Mouse (Mus musculus): Measurements from ENCODE around the gene Aplp2. TPM values are rescaled to one million over a fixed set of nuclear protein-coding genes. Genes with fewer than 3 reads are reported as not detected.

Aplp2 gene
- polyA plus RNA-seq, 1 experiment from 2014 or later: 451 TPM

GRCm38 (mm10) chr9:31247447-31248220 lies 36.0 kb upstream of the Aplp2 start:
- no peaks in the 10 kb centered on the region for H3K27me3 ChIP-seq (ENCODE audit: control insufficient read depth, insufficient read depth, low read length)
- H3K27ac ChIP-seq (ENCODE audit: low read depth, low read length): no peak overlapping the region
- H3K36me3 ChIP-seq (ENCODE audit: control insufficient read depth, insufficient read depth, low read length): no peaks in the 10 kb centered on the region
- no peaks in the 10 kb centered on the region for H3K4me1 ChIP-seq (ENCODE audit: control insufficient read depth, insufficient read depth, low read length)
- no peak overlapping the region for H3K4me3 ChIP-seq (ENCODE audit: low read depth, low read length)
- WGBS: 76% methylated on average over 8 of the region's 8 CpGs
- no peak overlapping the region for H3K4me2 ChIP-seq (ENCODE audit: low read depth, low read length)
- no peak for ATAC-seq (ENCODE audit: low read depth)
- no peak overlapping the region for H3K9ac ChIP-seq (replicated peaks; ENCODE audit: low read depth, low read length)
- no peaks in the 10 kb centered on the region for H3K9me3 ChIP-seq (ENCODE audit: control insufficient read depth, low read length)

GRCm38 (mm10) chr9:31246421-31246820 lies 34.8 kb upstream of the Aplp2 start:
- Histone ChIP-seq H3K4me2 (ENCODE audit: low read depth, low read length) (no peak overlapping the region), H3K9ac (replicated peaks; ENCODE audit: low read depth, low read length) (no peak overlapping the region), H3K4me1 (ENCODE audit: control insufficient read depth, insufficient read depth, low read length) (no peaks in the 10 kb centered on the region), H3K9me3 (ENCODE audit: control insufficient read depth, low read length) (no peaks in the 10 kb centered on the region), H3K27me3 (ENCODE audit: control insufficient read depth, insufficient read depth, low read length) (no peaks in the 10 kb centered on the region), H3K36me3 (ENCODE audit: control insufficient read depth, insufficient read depth, low read length) (no peaks in the 10 kb centered on the region), H3K27ac (ENCODE audit: low read depth, low read length) (no peak overlapping the region), H3K4me3 (ENCODE audit: low read depth, low read length) (no peak overlapping the region)
- 46% methylated on average over 6 of the region's 6 CpGs for WGBS
- no peak for ATAC-seq (ENCODE audit: low read depth)

GRCm38 (mm10) chr9:31245006-31245405 lies 33.4 kb upstream of the Aplp2 start:
- no peak for ATAC-seq (ENCODE audit: low read depth)
- Histone ChIP-seq H3K4me2 (ENCODE audit: low read depth, low read length) (no peak overlapping the region), H3K27me3 (ENCODE audit: control insufficient read depth, insufficient read depth, low read length) (no peaks in the 10 kb centered on the region), H3K27ac (ENCODE audit: low read depth, low read length) (no peak overlapping the region), H3K4me1 (ENCODE audit: control insufficient read depth, insufficient read depth, low read length) (no peaks in the 10 kb centered on the region), H3K9me3 (ENCODE audit: control insufficient read depth, low read length) (no peaks in the 10 kb centered on the region), H3K36me3 (ENCODE audit: control insufficient read depth, insufficient read depth, low read length) (no peaks in the 10 kb centered on the region), H3K4me3 (ENCODE audit: low read depth, low read length) (no peak overlapping the region), H3K9ac (replicated peaks; ENCODE audit: low read depth, low read length) (no peak overlapping the region)
- 86% methylated on average over 6 of the region's 6 CpGs for WGBS

DNA sequence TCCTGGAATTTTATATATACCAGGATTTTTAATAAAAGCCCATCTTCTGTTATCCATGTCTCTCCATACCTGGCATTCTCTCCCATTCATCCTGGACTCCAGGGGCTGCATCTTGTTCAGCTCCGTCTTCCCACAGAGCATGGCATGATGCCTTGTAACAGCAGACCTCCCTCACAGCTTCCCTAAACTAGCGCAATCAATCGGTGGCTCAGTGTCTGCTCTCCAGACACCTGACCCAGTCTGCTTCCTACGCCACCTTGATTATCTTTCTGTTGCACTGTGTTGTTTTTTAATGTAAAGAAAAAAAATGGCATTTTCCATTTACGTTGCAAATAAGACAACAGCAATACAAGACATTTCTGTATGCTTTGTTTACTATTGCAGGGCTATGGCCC lies 32.3 kb upstream of the Aplp2 start:
- Histone ChIP-seq H3K27me3 (ENCODE audit: control insufficient read depth, insufficient read depth, low read length) (no peaks in the 10 kb centered on the region), H3K9me3 (ENCODE audit: control insufficient read depth, low read length) (no peaks in the 10 kb centered on the region), H3K36me3 (ENCODE audit: control insufficient read depth, insufficient read depth, low read length) (no peaks in the 10 kb centered on the region), H3K27ac (ENCODE audit: low read depth, low read length) (no peak overlapping the region; the same call in 1 of the 2 replicates), H3K4me3 (ENCODE audit: low read depth, low read length) (no peak overlapping the region), H3K4me1 (ENCODE audit: control insufficient read depth, insufficient read depth, low read length) (no peaks in the 10 kb centered on the region), H3K4me2 (ENCODE audit: low read depth, low read length) (no peak overlapping the region), H3K9ac (replicated peaks; ENCODE audit: low read depth, low read length) (no peak overlapping the region)
- no peak for ATAC-seq (ENCODE audit: low read depth)
- 67% methylated on average over 5 of the region's 5 CpGs for WGBS

DNA sequence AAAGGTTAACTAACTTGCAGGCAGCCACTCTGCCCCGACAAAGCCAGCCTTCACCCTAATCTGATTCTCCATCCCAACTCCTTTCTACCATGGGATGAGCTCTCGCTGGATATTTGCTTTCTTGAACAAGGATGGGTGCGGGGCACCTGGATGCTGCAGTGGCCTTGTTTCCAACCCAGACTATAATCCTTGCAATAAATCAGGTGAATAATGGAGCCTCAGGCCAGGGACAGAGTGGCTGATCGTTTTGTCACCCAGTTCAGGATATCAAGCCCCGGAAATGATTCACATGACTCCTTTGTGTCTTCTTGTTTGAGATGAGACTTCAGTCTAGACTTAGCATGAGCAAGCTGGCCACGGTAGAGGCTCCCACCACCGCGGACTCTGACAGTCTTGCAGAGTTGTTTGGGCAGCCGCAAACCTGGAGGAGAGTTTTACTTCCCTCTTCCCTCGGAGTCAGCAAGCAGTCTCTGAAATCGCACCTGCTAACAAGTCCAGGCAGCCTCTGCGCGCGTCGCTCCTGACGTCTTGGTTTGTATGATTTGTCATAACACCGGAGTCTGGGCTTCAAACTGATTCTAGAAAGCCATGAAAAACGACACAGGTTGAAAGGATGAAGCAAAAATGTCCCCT lies 31.8 kb upstream of the Aplp2 start:
- Histone ChIP-seq H3K27ac (ENCODE audit: low read depth, low read length) (no peak overlapping the region; the same call in 1 of the 2 replicates), H3K9ac (replicated peaks; ENCODE audit: low read depth, low read length) (no peak overlapping the region), H3K27me3 (ENCODE audit: control insufficient read depth, insufficient read depth, low read length) (no peaks in the 10 kb centered on the region), H3K4me3 (ENCODE audit: low read depth, low read length) (no peak overlapping the region), H3K4me2 (ENCODE audit: low read depth, low read length) (no peak overlapping the region), H3K4me1 (ENCODE audit: control insufficient read depth, insufficient read depth, low read length) (no peaks in the 10 kb centered on the region), H3K9me3 (ENCODE audit: control insufficient read depth, low read length) (no peaks in the 10 kb centered on the region), H3K36me3 (ENCODE audit: control insufficient read depth, insufficient read depth, low read length) (no peaks in the 10 kb centered on the region)
- 66% methylated on average over 18 of the region's 18 CpGs for WGBS
- no peak for ATAC-seq (ENCODE audit: low read depth)

DNA sequence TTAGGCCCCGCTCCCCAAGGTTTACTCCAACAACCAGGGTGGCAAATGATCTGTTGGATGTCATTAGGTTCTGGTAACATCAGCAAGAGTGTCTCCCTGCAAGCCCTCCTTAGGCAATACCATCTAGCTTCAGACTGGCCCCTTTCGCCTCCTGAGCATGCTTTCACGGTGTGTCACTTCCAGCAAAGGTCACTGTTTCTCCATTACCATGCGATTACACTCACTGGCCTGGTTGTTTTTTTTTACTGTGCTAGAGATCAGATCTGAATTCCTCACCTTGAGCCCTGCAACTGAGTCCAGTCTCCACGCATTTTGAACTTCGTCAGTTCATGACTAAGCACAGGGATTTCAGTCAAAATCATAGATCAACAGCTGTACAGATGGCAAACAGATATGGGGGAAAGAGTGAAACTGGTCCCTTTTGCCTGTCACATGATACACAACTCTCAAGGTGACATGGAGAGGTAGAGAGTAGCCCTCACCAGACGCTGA lies 29.6 kb upstream of the Aplp2 start:
- Histone ChIP-seq H3K36me3 (ENCODE audit: control insufficient read depth, insufficient read depth, low read length) (no peaks in the 10 kb centered on the region), H3K4me2 (ENCODE audit: low read depth, low read length) (no peak overlapping the region), H3K4me3 (ENCODE audit: low read depth, low read length) (no peak overlapping the region), H3K9ac (replicated peaks; ENCODE audit: low read depth, low read length) (no peak overlapping the region), H3K27me3 (ENCODE audit: control insufficient read depth, insufficient read depth, low read length) (no peaks in the 10 kb centered on the region), H3K27ac (ENCODE audit: low read depth, low read length) (no peak overlapping the region), H3K9me3 (ENCODE audit: control insufficient read depth, low read length) (no peaks in the 10 kb centered on the region), H3K4me1 (ENCODE audit: control insufficient read depth, insufficient read depth, low read length) (no peaks in the 10 kb centered on the region)
- 91% methylated on average over 7 of the region's 7 CpGs for WGBS
- ATAC-seq (ENCODE audit: low read depth): no peak

GRCm38 (mm10) chr9:31240522-31241207 lies 29.1 kb upstream of the Aplp2 start:
- no peaks in the 10 kb centered on the region for H3K27me3 ChIP-seq (ENCODE audit: control insufficient read depth, insufficient read depth, low read length)
- no peak overlapping the region for H3K4me3 ChIP-seq (ENCODE audit: low read depth, low read length)
- 89% methylated on average over 8 of the region's 8 CpGs for WGBS
- no peaks in the 10 kb centered on the region for H3K9me3 ChIP-seq (ENCODE audit: control insufficient read depth, low read length)
- H3K4me1 ChIP-seq (ENCODE audit: control insufficient read depth, insufficient read depth, low read length): no peaks in the 10 kb centered on the region
- H3K27ac ChIP-seq (ENCODE audit: low read depth, low read length): no peak overlapping the region
- ATAC-seq (ENCODE audit: low read depth): no peak
- H3K36me3 ChIP-seq (ENCODE audit: control insufficient read depth, insufficient read depth, low read length): no peaks in the 10 kb centered on the region
- no peak overlapping the region for H3K4me2 ChIP-seq (ENCODE audit: low read depth, low read length)
- no peak overlapping the region for H3K9ac ChIP-seq (replicated peaks; ENCODE audit: low read depth, low read length)

DNA sequence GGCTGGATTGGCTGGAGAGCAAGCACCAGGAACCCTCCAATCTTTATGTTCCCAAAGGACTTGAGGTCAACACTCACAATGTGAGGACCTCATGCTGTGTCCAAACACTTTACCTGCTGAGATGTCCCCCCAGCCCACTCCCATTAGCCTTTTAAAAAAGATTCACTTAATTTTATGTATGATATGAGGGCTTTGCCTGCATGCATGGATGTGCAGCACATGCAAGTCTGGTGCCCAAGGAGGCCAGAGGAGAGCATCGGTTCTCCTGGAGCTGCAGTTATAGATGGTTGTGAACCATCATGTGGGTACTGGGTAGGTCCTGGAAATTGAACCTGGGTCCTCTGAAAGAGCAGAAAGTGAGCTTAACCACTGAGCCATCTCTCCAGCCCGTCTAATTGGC lies 27.9 kb upstream of the Aplp2 start:
- no peak overlapping the region for H3K9ac ChIP-seq (replicated peaks; ENCODE audit: low read depth, low read length)
- H3K27ac ChIP-seq (ENCODE audit: low read depth, low read length): no peak overlapping the region
- H3K4me3 ChIP-seq (ENCODE audit: low read depth, low read length): no peak overlapping the region
- H3K9me3 ChIP-seq (ENCODE audit: control insufficient read depth, low read length): no peaks in the 10 kb centered on the region
- no peaks in the 10 kb centered on the region for H3K27me3 ChIP-seq (ENCODE audit: control insufficient read depth, insufficient read depth, low read length)
- no peak for ATAC-seq (ENCODE audit: low read depth)
- no peak overlapping the region for H3K4me2 ChIP-seq (ENCODE audit: low read depth, low read length)
- H3K4me1 ChIP-seq (ENCODE audit: control insufficient read depth, insufficient read depth, low read length): no peaks in the 10 kb centered on the region
- WGBS: 93% methylated on average over 2 of the region's 2 CpGs
- no peaks in the 10 kb centered on the region for H3K36me3 ChIP-seq (ENCODE audit: control insufficient read depth, insufficient read depth, low read length)

DNA sequence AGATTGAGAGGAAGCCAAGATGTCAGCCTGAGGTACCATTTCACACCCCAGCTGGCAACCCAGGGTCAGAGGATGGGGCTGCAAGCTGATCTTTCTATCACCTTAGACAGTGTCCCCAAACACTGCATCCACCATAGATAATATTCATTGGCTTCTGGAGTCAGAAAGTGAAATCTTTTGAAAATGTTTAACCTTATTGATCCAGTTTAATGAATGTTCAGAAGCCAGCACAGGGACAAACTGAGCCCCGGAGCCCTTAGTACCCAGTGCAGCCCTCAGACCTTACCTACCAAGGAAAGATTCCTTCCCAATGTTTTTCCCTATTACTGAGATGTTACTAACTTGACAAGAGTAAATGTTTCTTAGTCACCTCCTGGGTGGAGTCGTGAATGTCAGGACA lies 26.9 kb upstream of the Aplp2 start:
- Histone ChIP-seq H3K36me3 (ENCODE audit: control insufficient read depth, insufficient read depth, low read length) (no peaks in the 10 kb centered on the region), H3K4me1 (ENCODE audit: control insufficient read depth, insufficient read depth, low read length) (no peaks in the 10 kb centered on the region), H3K4me2 (ENCODE audit: low read depth, low read length) (no peak overlapping the region), H3K9ac (replicated peaks; ENCODE audit: low read depth, low read length) (no peak overlapping the region), H3K27me3 (ENCODE audit: control insufficient read depth, insufficient read depth, low read length) (no peaks in the 10 kb centered on the region), H3K27ac (ENCODE audit: low read depth, low read length) (no peak overlapping the region), H3K4me3 (ENCODE audit: low read depth, low read length) (no peak overlapping the region), H3K9me3 (ENCODE audit: control insufficient read depth, low read length) (no peaks in the 10 kb centered on the region)
- 87% methylated on average over 2 of the region's 2 CpGs for WGBS
- ATAC-seq (ENCODE audit: low read depth): no peak

Data from neural tube, embryonic 14.5 days (tissue).